Mouse (Mus musculus) ES-E14 (cell line): Measurements from ENCODE around the gene Fev. TPM values are rescaled to one million over a fixed set of nuclear protein-coding genes. Genes with fewer than 3 reads are reported as not detected.

ENCODE experiments used
- DNase-seq: peaks from one replicate; pipeline ENCODE4 v3.0.0-alpha.2; 2013; ENCODE audit warnings: low read depth, low spot score
- H3K27ac ChIP-seq: 2 replicates; pipeline ENCODE4 v1.5.1; 2012; ENCODE audit warnings: low read depth, mild to moderate bottlenecking, low read length, moderate library complexity, mixed read lengths; ENCODE audit not compliant: poor library complexity, insufficient read depth, severe bottlenecking
- H3K36me3 ChIP-seq: 2 replicates; pipeline ENCODE4 v1.6.1; 2012; ENCODE audit warnings: mild to moderate bottlenecking, low read length, moderate library complexity, mixed read lengths; ENCODE audit not compliant: control insufficient read depth, poor library complexity, insufficient read depth, severe bottlenecking
- H3K4me1 ChIP-seq, 2 experiments: fragments of 150-350 bp in 1 of 2; sonication (generic) in 1 of 2; 2 replicates each; pipeline ENCODE4 v1.6.1; 2012; ENCODE audit warnings: low read length in 2 of 2, mild to moderate bottlenecking in 1 of 2, mixed read lengths in 1 of 2; ENCODE audit not compliant: control insufficient read depth in 2 of 2, insufficient read depth in 2 of 2, poor library complexity in 1 of 2
- H3K4me3 ChIP-seq, 2 experiments: fragments of 150-350 bp in 1 of 2; sonication (generic) in 1 of 2; 2 replicates each; pipeline ENCODE4 v1.5.1; 2012; ENCODE audit warnings: low read length in 2 of 2, low read depth in 1 of 2, mild to moderate bottlenecking in 1 of 2, mixed read lengths in 1 of 2; ENCODE audit not compliant: insufficient read depth in 1 of 2, poor library complexity in 1 of 2, severe bottlenecking in 1 of 2
- H3K9ac ChIP-seq: 2 replicates; pipeline ENCODE4 v1.6.1; 2012; ENCODE audit warnings: low read depth, mild to moderate bottlenecking, low read length, mixed read lengths; ENCODE audit not compliant: poor library complexity, insufficient read depth, severe bottlenecking
- H3K9me3 ChIP-seq: fragments of 150-350 bp; sonication (generic); 2 replicates; pipeline ENCODE4 v1.6.1; 2012; ENCODE audit warnings: low read depth, mild to moderate bottlenecking, low read length; ENCODE audit not compliant: control insufficient read depth, insufficient read depth
- CHD2 ChIP-seq: IDR thresholded peaks from 2 replicates; pipeline ENCODE4 v1.6.1; 2014; ENCODE audit warnings: mild to moderate bottlenecking, low read depth, low read length, inconsistent platforms
- HCFC1 ChIP-seq: IDR thresholded peaks from 2 replicates; pipeline ENCODE4 v1.6.1; 2012; ENCODE audit warnings: low read length, inconsistent platforms, borderline replicate concordance; ENCODE audit not compliant: insufficient read depth
- MAFK ChIP-seq: IDR thresholded peaks from 2 replicates; pipeline ENCODE4 v1.6.1; 2014; ENCODE audit warnings: mild to moderate bottlenecking, low read depth, low read length, inconsistent platforms; ENCODE audit not compliant: insufficient read depth
- ZC3H11A ChIP-seq: IDR thresholded peaks from 2 replicates; pipeline ENCODE4 v1.6.1; 2012; ENCODE audit warnings: low read depth, mild to moderate bottlenecking, inconsistent platforms, low read length, borderline replicate concordance
- ZNF384 ChIP-seq: IDR thresholded peaks from 2 replicates; pipeline ENCODE4 v1.6.1; 2012; ENCODE audit warnings: low read depth, low read length, inconsistent platforms
- in situ Hi-C, 2 experiments: fragments of 600-800 bp; cut with MboI; formaldehyde crosslinking; loops; one replicate each; pipeline ENCODE4 v1.15.1; 2025; ENCODE audit warnings: low sequenced_read_pairs in 2 of 2, inconsistent platforms in 1 of 2; ENCODE audit not compliant: unreplicated experiment in 2 of 2
- total RNA-seq: library from RNA; depleted of rRNA; stranded (reverse); fragments of 300-350 nt; gene quantifications from 2 replicates; pipeline ENCODE4 v1.2.3, GENCODE M21; 2012; rRNA removed

Fev gene
- total RNA-seq = not detected in 2 replicates

GRCm38 (mm10) chr1:74885369-74886042, at the start of gene Fev:
TSS of gene Fev (minus strand) at chr1:74885419.
- H3K9ac ChIP-seq = no peak within 1 kb of the TSS
- in situ Hi-C loops = loop anchor here in 1 of 2 experiments (10.0 kb wide), 1 partner anchor 111 kb away; the partner anchor contains the start of gene Wnt6
- H3K4me3 ChIP-seq = peak within 1 kb of the TSS; percentile 23 to 55; a peak in 3 of 4 replicates
- H3K36me3 ChIP-seq = no peaks in the 10 kb centered on the region
- no peaks in the 10 kb centered on the region for H3K9me3 ChIP-seq
- H3K4me1 ChIP-seq = peaks cover 0 to 11% of the 10 kb centered on the region in 2 experiments; a peak in 1 of 4 replicates
- DNase-seq = no peak
- no peak for TF ChIP-seq ZC3H11A
- no peak for TF ChIP-seq HCFC1
- no peak within 1 kb of the TSS for H3K27ac ChIP-seq

GRCm38 (mm10) chr1:74927621-74928296, 42.5 kb upstream of the Fev start:
- no peak for TF ChIP-seq ZC3H11A
- no peak for TF ChIP-seq CHD2
- no peak for TF ChIP-seq HCFC1
- TF ChIP-seq MAFK = no peak
- no peak for TF ChIP-seq ZNF384
- Histone ChIP-seq H3K9ac (no peak overlapping the region), H3K4me3 (no peak overlapping the region), H3K4me1 (peaks cover 3 to 4% of the 10 kb centered on the region in 2 experiments; a peak in 2 of 4 replicates), H3K36me3 (no peaks in the 10 kb centered on the region), H3K27ac (no peak overlapping the region), H3K9me3 (no peaks in the 10 kb centered on the region)
- no peak for DNase-seq
- in situ Hi-C loops = no loop called here

- peaks cover 3 to 4% of the 10 kb centered on the region in 2 experiments; a peak in 2 of 4 replicates for H3K4me1 ChIP-seq
- in situ Hi-C loops = no loop called here
- no peak for DNase-seq
- H3K9ac ChIP-seq = no peak overlapping the region
- TF ChIP-seq ZC3H11A (0 out of 2 replicates have a peak, but pooled peaks have one; percentile 15), MAFK (no peak)
- no peak overlapping the region for H3K4me3 ChIP-seq
- H3K9me3 ChIP-seq = no peaks in the 10 kb centered on the region
- H3K36me3 ChIP-seq = no peaks in the 10 kb centered on the region
- no peak overlapping the region for H3K27ac ChIP-seq
Observed at GRCm38 (mm10) chr1:74926721-74927120, 41.5 kb upstream of the Fev start.

GRCm38 (mm10) chr1:74924464-74924863, 39.2 kb upstream of the Fev start:
- in situ Hi-C loops = no loop called here
- TF ChIP-seq ZNF384 (no peak), CHD2 (no peak), MAFK (no peak), HCFC1 (no peak), ZC3H11A (no peak)
- Histone ChIP-seq H3K36me3 (no peaks in the 10 kb centered on the region), H3K9me3 (no peaks in the 10 kb centered on the region), H3K27ac (no peak overlapping the region), H3K4me3 (no peak overlapping the region), H3K9ac (no peak overlapping the region), H3K4me1 (peaks cover 3 to 4% of the 10 kb centered on the region in 2 experiments; a peak in 2 of 4 replicates)
- no peak for DNase-seq
